Mouse (Mus musculus) 416B (cell line): Measurements from ENCODE around the gene Bmp5.
A peak's percentile ranks its signal among the peaks of the same experiment; 100 is the strongest.

Experiments used
- DNase-seq: peaks from one replicate; pipeline ENCODE4 v3.0.0; 2011; ENCODE audit warnings: low read depth

The Bmp5 gene

DNA sequence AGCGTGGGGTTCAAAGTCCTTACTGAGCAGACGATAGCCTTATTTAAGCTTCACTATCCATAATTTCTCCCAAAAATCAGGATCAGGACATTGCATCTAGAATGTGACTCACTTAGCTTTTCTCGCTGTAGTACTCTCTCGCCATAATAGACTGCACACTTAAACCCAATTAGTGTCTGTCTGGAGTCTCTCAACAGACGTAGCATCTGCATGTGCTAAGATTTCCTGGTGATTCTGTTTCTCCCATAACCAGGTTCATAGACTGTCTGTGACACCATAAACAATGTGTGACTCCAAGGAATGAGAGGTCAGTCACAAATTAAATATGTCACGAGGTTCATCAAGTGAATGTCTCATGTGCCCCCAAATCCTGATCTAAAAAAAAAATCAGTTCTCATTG is 65.7 kb downstream of the Bmp5 start:
- DNase-seq = no peak

DNA sequence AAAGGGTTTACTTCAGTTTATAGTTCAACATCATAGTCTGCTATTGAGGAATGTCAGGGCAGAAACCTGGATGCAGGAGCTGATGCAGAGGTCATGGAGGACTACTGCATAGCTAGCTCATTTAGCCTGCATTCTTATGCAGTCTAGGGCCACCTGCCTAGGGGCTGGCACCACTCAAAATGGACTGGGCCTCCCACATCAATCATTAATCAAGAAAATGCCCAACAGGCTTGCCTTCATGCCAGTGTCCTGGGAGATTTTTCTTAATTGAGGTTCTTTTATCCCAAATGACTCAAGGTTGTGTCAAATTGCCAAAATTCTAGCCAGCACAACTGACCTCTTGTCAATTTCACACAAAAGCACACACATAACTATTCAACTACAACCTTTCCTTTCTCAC is 70.8 kb downstream of the Bmp5 start:
- no peak for DNase-seq

- DNase-seq = no peak
Observed at GRCm38 (mm10) chr9:75850670-75851228, 75.6 kb downstream of the Bmp5 start.

DNA sequence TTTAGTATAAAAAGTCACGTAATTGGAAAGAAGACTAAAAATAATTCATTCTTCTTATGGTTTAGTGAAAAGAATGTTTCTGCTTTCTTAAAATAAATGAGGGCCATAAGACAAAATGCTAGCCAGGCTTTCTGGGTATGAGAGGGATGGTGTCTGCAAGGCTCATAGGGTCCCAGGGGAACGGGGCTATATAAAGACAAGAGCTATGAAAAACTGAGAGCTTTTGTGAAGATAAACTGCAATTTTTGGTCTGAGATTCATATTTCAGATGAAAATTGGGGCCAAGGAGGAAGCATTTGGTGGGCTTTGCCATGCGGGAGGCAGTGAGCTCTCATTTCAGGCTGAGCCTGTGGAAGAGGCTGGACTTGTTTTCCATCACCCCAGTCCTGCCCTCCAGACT is 83.0 kb downstream of the Bmp5 start:
- no peak for DNase-seq

DNA sequence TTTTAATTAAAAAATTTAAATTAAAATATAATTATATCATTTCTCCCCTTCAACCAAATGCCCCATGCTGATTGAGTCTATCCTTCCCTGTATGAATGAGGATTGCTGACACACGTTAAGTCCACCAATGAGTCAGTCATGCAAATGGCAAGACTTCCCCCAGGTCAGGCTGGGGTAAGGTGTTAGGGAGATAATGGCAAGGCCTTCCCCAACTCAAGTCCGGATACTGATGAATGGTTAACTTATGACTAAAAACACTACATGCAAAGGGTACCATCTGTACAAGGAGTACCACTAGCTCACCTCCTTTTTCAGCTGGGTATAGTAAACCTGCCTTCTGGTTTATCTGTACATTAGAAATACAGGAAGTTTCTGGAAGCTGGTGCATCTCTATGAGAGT is 83.8 kb downstream of the Bmp5 start:
- DNase-seq = no peak

- no peak for DNase-seq
Observed at GRCm38 (mm10) chr9:75870332-75871177, 95.4 kb downstream of the Bmp5 start.

- no peak for DNase-seq
Observed at GRCm38 (mm10) chr9:75876333-75876732, 101.2 kb downstream of the Bmp5 start.

DNA sequence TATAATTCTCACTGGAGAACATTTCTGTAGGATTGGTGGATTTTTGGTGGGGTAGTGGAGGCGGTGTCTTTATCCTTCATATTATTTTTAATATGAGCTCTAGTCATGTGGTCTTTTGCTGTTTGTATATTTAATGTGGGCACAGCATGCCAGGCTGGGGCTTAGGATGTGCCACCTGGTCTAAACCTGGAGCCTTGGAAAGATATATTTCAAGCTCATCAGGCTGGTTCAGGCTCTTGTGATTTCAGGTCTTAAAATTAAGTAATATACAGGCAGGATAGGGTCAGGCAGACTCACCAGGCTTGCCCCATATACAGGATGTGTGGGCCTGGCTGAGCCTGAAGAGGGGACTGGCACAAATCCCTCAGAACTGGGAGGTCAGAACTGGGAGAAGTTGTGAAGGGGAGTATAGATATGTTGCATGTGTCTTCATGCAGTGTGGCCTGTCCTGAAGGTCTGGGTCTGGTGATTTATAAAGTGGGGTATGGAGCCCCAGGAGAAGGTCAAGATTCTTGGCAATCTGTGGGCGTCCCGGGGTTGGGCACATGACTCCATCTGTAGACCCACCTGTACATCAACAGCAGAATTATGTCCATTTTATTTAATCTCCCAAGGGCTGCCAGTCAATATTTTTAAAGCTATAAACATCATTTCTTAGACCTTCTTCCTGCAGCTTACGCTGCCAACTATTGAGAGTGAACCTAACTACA is 108.5 kb downstream of the Bmp5 start:
- no peak for DNase-seq

DNA sequence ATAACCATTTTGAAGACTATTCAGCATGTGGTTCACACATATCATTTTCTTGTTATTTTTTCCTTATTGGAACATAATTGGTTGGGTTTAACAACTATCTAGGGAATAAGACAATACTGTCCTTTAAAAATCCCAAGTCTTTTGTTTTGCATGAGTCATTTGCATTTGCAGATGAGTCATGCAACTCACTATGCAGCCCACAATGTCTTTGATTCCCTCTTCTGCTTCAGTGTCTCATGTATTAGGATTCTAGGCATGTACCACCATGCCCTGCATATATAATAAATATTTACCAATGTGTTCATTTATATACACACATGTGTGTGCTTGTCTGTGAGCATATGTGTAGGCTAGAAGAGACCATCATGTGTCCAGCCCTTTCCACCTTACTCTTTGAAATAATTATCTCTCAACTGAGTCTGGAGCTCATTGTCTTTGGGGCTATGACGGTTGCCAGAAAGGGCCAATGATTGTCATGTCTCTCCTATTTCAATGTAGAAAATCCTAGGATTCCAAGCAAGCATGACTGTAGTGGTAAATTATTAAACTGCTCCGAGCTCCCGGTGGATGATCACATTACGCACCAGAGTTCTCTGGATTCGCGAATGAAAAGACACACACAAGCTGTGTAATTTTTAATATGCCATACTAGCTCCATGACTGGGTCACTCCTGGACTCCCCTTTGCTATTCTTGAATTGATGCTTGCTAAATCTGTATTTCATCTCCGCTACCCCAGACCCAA is 111.8 kb downstream of the Bmp5 start:
- DNase-seq = no peak

- no peak for DNase-seq
Observed at GRCm38 (mm10) chr9:75896918-75897317, 121.8 kb downstream of the Bmp5 start.

DNA sequence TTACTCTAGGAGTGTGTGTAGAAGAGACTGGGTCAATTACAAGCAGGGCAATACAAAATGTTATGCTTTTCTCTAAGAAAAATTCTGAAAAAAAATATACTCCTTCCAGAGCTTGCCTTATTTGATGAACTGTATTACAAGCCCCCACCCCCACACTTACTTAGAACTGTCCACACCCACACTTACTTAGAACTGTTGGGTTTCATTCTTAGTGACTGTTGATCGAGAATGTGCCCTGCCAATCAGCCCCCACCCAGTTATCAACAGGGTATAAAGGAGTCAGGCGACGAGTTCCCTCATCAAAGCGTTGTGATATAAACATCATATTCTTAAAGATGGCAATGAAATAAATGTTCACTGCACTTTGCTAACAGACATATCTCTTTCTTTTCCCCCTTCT is 122.9 kb downstream of the Bmp5 start:
- DNase-seq = no peak

GRCm38 (mm10) chr9:75901219-75901618 is 126.1 kb downstream of the Bmp5 start:
- no peak for DNase-seq

DNA sequence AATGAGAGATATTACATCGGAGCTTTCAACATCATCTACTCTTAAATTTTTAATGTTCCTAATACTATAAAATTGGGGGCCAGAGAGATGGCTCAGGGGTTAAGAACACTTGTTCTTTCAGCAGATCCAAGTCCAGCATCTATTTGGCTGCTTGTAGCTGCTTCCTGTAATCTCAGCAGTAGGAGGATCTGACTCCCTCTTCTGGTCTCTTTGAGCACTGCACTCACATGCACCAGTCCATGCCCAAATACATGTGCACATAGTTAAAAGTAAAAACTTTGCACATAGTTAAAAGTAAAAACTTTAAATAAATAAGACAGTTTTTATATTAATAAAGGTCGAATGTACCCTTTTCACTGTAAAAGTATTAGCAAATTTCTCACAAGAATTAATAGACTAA is 130.3 kb downstream of the Bmp5 start:
- DNase-seq = peak; percentile 47

- no peak for DNase-seq
Observed at GRCm38 (mm10) chr9:75910112-75910799, 135.1 kb downstream of the Bmp5 start.

DNA sequence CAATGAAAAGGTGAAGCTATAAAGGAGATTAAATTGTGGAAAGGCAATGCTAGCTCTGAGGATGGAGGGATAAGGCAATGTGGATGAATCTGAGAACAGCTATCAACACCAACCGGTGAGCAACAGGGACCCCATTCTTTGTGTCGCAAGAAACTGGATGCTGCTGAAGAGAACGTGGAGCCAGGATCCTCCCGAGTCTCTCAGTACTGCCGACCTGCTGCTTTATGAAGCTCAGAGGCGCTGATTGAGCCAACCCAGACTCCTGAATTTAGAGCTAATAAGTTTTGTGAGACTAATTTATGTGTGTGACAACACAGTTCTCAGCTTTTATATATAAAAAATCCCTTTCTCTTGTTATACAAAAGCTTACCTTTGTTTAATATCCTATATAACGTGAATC is 136.4 kb downstream of the Bmp5 start:
- no peak for DNase-seq

GRCm38 (mm10) chr9:75916027-75916426 is 140.9 kb downstream of the Bmp5 start:
- no peak for DNase-seq

DNA sequence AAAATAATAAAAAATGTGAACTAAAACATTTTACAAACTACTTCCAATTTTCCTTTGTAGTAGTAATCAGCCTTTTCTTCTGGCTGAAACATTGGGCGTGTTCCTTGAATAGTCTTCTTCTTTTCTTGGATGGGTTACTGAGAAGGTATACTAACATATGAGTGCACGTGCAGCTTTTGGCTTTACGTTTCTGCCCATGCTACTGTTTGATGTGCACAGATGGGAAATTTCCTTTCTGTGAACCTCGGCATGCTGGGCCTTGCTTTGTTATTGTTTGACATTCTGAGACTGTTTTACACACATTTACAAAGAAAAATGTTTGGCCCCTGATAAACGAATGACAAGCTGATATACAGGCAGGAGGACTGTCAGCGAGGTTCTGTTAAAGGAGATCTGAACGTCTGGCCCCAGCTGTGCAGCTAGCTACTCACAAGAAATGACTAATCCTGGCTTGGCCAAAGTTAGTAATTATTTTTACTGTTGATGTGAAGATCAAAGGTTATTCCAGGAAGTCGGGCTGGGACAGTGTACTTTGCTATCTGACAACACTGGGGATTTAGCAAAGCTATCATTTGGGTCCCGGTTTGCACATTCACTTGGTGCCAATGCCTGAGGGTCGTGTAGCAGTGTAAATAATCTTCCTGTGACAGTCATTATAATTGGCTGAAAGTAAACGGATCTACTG is 152.2 kb downstream of the Bmp5 start:
- DNase-seq = no peak

DNA sequence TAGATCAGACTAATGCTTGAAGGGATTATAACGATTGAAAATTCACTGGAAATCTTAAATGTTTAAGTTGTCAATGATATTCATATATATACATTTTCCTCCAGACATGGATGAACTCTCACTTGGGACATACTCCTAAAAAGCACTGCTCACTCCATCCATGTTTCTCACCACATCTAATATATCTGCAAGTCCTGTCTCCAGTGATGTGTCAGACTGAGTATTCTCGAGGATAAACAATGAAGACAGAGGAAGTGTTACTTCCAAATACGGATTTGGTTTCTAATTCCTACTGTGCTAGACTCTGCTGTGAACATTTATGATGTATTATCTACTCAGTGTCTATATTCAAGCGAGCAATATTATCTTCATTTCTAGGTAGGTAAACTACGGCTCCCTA is 152.9 kb downstream of the Bmp5 start:
- no peak for DNase-seq

GRCm38 (mm10) chr9:75944663-75945062 is 169.5 kb downstream of the Bmp5 start:
- no peak for DNase-seq
